Mouse (Mus musculus) bone marrow macrophage, adult 2 months (primary cell): ENCODE data around the gene Tle4. TPM values are rescaled to one million over a fixed set of nuclear protein-coding genes. Genes with fewer than 3 reads are reported as not detected.

Experiments used
- H3K27ac ChIP-seq: 2 replicates; pipeline ENCODE4 v1.5.1; 2012; ENCODE audit warnings: low read depth, low read length; ENCODE audit not compliant: insufficient read depth
- H3K4me1 ChIP-seq: 2 replicates; pipeline ENCODE4 v1.6.1; 2012; ENCODE audit warnings: low read length; ENCODE audit not compliant: control insufficient read depth, insufficient read depth
- H3K4me3 ChIP-seq: 2 replicates; pipeline ENCODE4 v1.5.1; 2012; ENCODE audit warnings: mild to moderate bottlenecking, low read length, moderate library complexity; ENCODE audit not compliant: insufficient read depth
- CTCF ChIP-seq: IDR thresholded peaks from 2 replicates; pipeline ENCODE4 v1.5.1; 2012; ENCODE audit warnings: low read depth, mild to moderate bottlenecking, low read length, moderate library complexity
- POLR2A ChIP-seq: IDR thresholded peaks from 2 replicates; pipeline ENCODE4 v1.6.1; 2012; ENCODE audit warnings: mild to moderate bottlenecking, low read depth, low read length, borderline replicate concordance
- polyA plus RNA-seq: library from polyadenylated mRNA; stranded (reverse); fragments of >200 nt; gene quantifications from 2 replicates; pipeline ENCODE4 v1.2.4, GENCODE M21; 2012; ENCODE audit not compliant: missing spikeins, insufficient read depth, insufficient read length

Gene Tle4
- polyA plus RNA-seq, 1 experiment = 28.5 TPM

- Histone ChIP-seq H3K27ac (no peak overlapping the region), H3K4me3 (no peak overlapping the region), H3K4me1 (no peaks in the 10 kb centered on the region)
- TF ChIP-seq CTCF (no peak), POLR2A (no peak)
These were observed 118.1 kb downstream of the Tle4 start for GRCm38 (mm10) chr19:14479711-14480110.

- H3K4me1 ChIP-seq = peaks cover 13% of the 10 kb centered on the region
- H3K4me3 ChIP-seq = no peak overlapping the region
- H3K27ac ChIP-seq = no peak overlapping the region
- TF ChIP-seq CTCF = no peak
- no peak for TF ChIP-seq POLR2A
These were observed 128.5 kb downstream of the Tle4 start for GRCm38 (mm10) chr19:14469325-14469724.

GRCm38 (mm10) chr19:14468733-14469132, 129.1 kb downstream of the Tle4 start:
- peaks cover 13% of the 10 kb centered on the region for H3K4me1 ChIP-seq
- no peak for TF ChIP-seq POLR2A
- TF ChIP-seq CTCF = no peak
- no peak overlapping the region for H3K4me3 ChIP-seq
- no peak overlapping the region for H3K27ac ChIP-seq

GRCm38 (mm10) chr19:14466020-14466419, 131.8 kb downstream of the Tle4 start:
- no peak overlapping the region for H3K27ac ChIP-seq
- TF ChIP-seq CTCF (no peak), POLR2A (no peak)
- H3K4me1 ChIP-seq = peaks cover 13% of the 10 kb centered on the region
- no peak overlapping the region for H3K4me3 ChIP-seq

GRCm38 (mm10) chr19:14463281-14464079, 134.4 kb downstream of the Tle4 start:
- H3K4me1 ChIP-seq = peaks cover 5% of the 10 kb centered on the region
- TF ChIP-seq CTCF (no peak), POLR2A (no peak)
- no peak overlapping the region for H3K4me3 ChIP-seq
- H3K27ac ChIP-seq = no peak overlapping the region

- Histone ChIP-seq H3K27ac (no peak overlapping the region), H3K4me3 (no peak overlapping the region), H3K4me1 (no peaks in the 10 kb centered on the region)
- no peak for TF ChIP-seq CTCF
- TF ChIP-seq POLR2A = no peak
These were observed 144.4 kb downstream of the Tle4 start for GRCm38 (mm10) chr19:14453486-14453885.

GRCm38 (mm10) chr19:14451329-14451728, 146.5 kb downstream of the Tle4 start:
- H3K4me1 ChIP-seq = no peaks in the 10 kb centered on the region
- H3K27ac ChIP-seq = no peak overlapping the region
- no peak for TF ChIP-seq CTCF
- no peak for TF ChIP-seq POLR2A
- no peak overlapping the region for H3K4me3 ChIP-seq

- Histone ChIP-seq H3K27ac (no peak overlapping the region), H3K4me3 (no peak overlapping the region), H3K4me1 (no peaks in the 10 kb centered on the region)
- TF ChIP-seq POLR2A (no peak), CTCF (no peak)
These were observed 148.1 kb downstream of the Tle4 start for GRCm38 (mm10) chr19:14449738-14450137.

- Histone ChIP-seq H3K27ac (no peak overlapping the region), H3K4me1 (no peaks in the 10 kb centered on the region), H3K4me3 (no peak overlapping the region)
- TF ChIP-seq CTCF = no peak
- TF ChIP-seq POLR2A = no peak
These were observed 149.3 kb downstream of the Tle4 start for GRCm38 (mm10) chr19:14448586-14448985.

- Histone ChIP-seq H3K4me1 (no peaks in the 10 kb centered on the region), H3K27ac (no peak overlapping the region), H3K4me3 (no peak overlapping the region)
- TF ChIP-seq POLR2A (no peak), CTCF (no peak)
These were observed 150.4 kb downstream of the Tle4 start for GRCm38 (mm10) chr19:14447474-14447873.
